Mouse (Mus musculus) heart, embryonic 13.5 days (tissue): Measurements from ENCODE around the gene Gm13287. TPM values are rescaled to one million over a fixed set of nuclear protein-coding genes. Genes with fewer than 3 reads are reported as not detected.
A peak's percentile ranks its signal among the peaks of the same experiment; 100 is the strongest.
"Not testable (repeated sequence)": the region's sequence is repeated elsewhere in the genome, so short reads cannot be mapped to it uniquely, and the experiment has no call there.

Experiments
- ATAC-seq: fragments of 200-750 bp; cut with Nextera tagmentation; 2 replicates; pipeline ENCODE4 v1.8.0; 2017; ENCODE audit warnings: moderate TSS enrichment; ENCODE audit not compliant: insufficient number of reproducible peaks, low FRiP score, low TSS enrichment; ENCODE audit errors: extremely low read depth
- H3K27ac ChIP-seq: fragments of 300-500 bp; sonication (generic); replicated peaks from 2 replicates; pipeline ENCODE4 v1.5.1; 2015; ENCODE audit warnings: moderate library complexity, mild to moderate bottlenecking, inconsistent platforms
- H3K27me3 ChIP-seq: fragments of 300-500 bp; sonication (generic); replicated peaks from 2 replicates; pipeline ENCODE4 v1.6.1; 2015; ENCODE audit warnings: mild to moderate bottlenecking, inconsistent platforms
- H3K36me3 ChIP-seq: fragments of 300-500 bp; sonication (generic); 2 replicates; pipeline ENCODE4 v1.6.1; 2015; ENCODE audit warnings: mild to moderate bottlenecking, inconsistent platforms
- H3K4me1 ChIP-seq: fragments of 300-500 bp; sonication (generic); 2 replicates; pipeline ENCODE4 v1.6.1; 2015; ENCODE audit warnings: inconsistent platforms
- H3K4me2 ChIP-seq: fragments of 300-500 bp; sonication (generic); 2 replicates; pipeline ENCODE4 v1.6.1; 2015; ENCODE audit warnings: inconsistent platforms, mild to moderate bottlenecking, moderate library complexity
- H3K4me3 ChIP-seq: fragments of 300-500 bp; sonication (generic); 2 replicates; pipeline ENCODE4 v1.5.1; 2015; ENCODE audit warnings: moderate library complexity, mild to moderate bottlenecking, inconsistent platforms
- H3K9ac ChIP-seq: fragments of 300-500 bp; sonication (generic); 2 replicates; pipeline ENCODE4 v1.6.1; 2015; ENCODE audit warnings: inconsistent platforms, mild to moderate bottlenecking, moderate library complexity
- H3K9me3 ChIP-seq: fragments of 300-500 bp; sonication (generic); 2 replicates; pipeline ENCODE4 v1.6.1; 2016; ENCODE audit warnings: inconsistent platforms
- WGBS: fragments of 180-500 bp; shearing (Covaris S2); methylation state at CpG from one replicate; pipeline ENCODE4 v1.1.7; 2015; ENCODE audit warnings: mixed read lengths; 5-methylcytosine and 5-hydroxymethylcytosine counted together
- polyA plus RNA-seq: library from polyadenylated mRNA; unstranded; fragments of >200 nt; fragmentation: Nextera tagmentation; extraction: Ambion mirVana; gene quantifications from 2 replicates; pipeline ENCODE4 v1.2.1, GENCODE M21; 2015

The Gm13287 gene
- polyA plus RNA-seq: not detected in 2 replicates

DNA sequence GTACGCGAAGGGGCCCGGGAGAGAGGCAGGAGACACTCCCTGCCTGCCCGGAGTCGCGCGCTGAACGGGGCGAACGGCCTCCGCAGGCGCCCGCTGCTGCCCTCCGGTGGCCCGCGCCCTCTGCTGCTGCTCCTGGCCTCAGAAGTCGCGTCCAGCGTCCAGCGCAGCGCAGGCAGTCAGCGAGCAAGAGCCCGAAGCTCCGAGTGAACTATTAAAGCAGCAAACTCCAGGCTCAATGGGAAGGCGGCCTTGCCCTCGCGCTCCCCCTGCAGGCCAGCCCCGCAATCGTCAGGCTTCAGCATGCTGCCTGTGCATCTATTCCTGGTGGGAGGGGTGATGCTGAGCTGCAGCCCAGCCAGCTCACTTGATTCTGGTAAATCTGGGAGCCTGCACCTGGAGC, at the start of gene Gm13287:
Gene Gm13287, plus strand, starts transcription at position 301 of the 400 bp plus-strand sequence.
- ATAC-seq: not testable (repeated sequence)
- H3K4me2 ChIP-seq: peak within 1 kb of the TSS; percentile 49
- WGBS: no CpG with 5 or more reads among the region's 29 CpGs

GRCm38 (mm10) chr4:88754818-88755340, 48.2 kb upstream of the Gm13287 start, which contains the start of gene Gm13271:
Gene Gm13271 (plus strand): TSS chr4:88754868.
- Histone ChIP-seq H3K4me1 (peaks cover 15% of the 10 kb centered on the region), H3K27ac (peak within 1 kb of the TSS; percentile 48; the same call in 1 of the 2 replicates)
- H3K4me2 ChIP-seq, H3K9me3 ChIP-seq, ATAC-seq, H3K4me3 ChIP-seq, H3K9ac ChIP-seq, H3K27me3 ChIP-seq, H3K36me3 ChIP-seq: not testable (repeated sequence)
- 56% methylated on average over 15 of the region's 15 CpGs for WGBS

More for the DNA sequence above, at the start of gene Gm13287:
- not testable (repeated sequence) for H3K4me1 ChIP-seq, H3K27ac ChIP-seq, H3K36me3 ChIP-seq, H3K9ac ChIP-seq, H3K4me3 ChIP-seq, H3K9me3 ChIP-seq
- H3K27me3 ChIP-seq: peaks cover 10% of the 10 kb centered on the region

- peak overlapping the region; percentile 89 for H3K9ac ChIP-seq
- H3K4me3 ChIP-seq: peak overlapping the region; percentile 60
- peak overlapping the region; percentile 95 for H3K27ac ChIP-seq
- peaks cover 15% of the 10 kb centered on the region for H3K4me1 ChIP-seq
- H3K27me3 ChIP-seq, H3K36me3 ChIP-seq, H3K9me3 ChIP-seq, ATAC-seq: not testable (repeated sequence)
- 9% methylated on average over 29 of the region's 31 CpGs for WGBS
- peak overlapping the region; percentile 77 for H3K4me2 ChIP-seq
Observed at GRCm38 (mm10) chr4:88756581-88757513, 46.2 kb upstream of the Gm13287 start.

DNA sequence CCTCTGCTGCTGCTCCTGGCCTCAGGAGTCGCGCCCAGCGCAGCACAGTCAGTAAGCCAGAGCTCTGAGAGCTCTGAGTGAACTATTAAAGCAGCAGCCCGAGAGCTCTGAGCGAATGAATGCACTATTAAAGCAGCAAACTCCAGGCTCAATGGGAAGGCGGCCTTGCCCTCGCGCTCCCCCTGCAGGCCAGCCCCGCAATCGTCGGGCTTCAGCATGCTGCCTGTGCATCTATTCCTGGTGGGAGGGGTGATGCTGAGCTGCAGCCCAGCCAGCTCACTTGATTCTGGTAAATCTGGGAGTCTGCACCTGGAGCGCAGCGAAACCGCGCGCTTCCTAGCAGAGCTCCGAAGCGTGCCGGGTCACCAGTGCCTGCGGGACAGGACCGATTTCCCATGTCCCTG, 45.4 kb upstream of the Gm13287 start:
- H3K9me3 ChIP-seq, H3K27me3 ChIP-seq, H3K36me3 ChIP-seq: not testable (repeated sequence)
- ATAC-seq: peak; percentile 97
- under 1% methylated on average over 21 of the region's 21 CpGs for WGBS
- Histone ChIP-seq H3K9ac (peak overlapping the region; percentile 89; the same call in 1 of the 2 replicates), H3K4me2 (peak overlapping the region; percentile 77), H3K27ac (peak overlapping the region; percentile 95), H3K4me1 (peaks cover 15% of the 10 kb centered on the region), H3K4me3 (peak overlapping the region; percentile 60)

- peaks cover 15% of the 10 kb centered on the region for H3K4me1 ChIP-seq
- not testable (repeated sequence) for H3K27me3 ChIP-seq, ATAC-seq, H3K4me2 ChIP-seq, H3K36me3 ChIP-seq, H3K9ac ChIP-seq, H3K27ac ChIP-seq, H3K4me3 ChIP-seq, H3K9me3 ChIP-seq
- 77% methylated on average over 9 of the region's 9 CpGs for WGBS
Observed at GRCm38 (mm10) chr4:88758751-88759150, 44.3 kb upstream of the Gm13287 start.

DNA sequence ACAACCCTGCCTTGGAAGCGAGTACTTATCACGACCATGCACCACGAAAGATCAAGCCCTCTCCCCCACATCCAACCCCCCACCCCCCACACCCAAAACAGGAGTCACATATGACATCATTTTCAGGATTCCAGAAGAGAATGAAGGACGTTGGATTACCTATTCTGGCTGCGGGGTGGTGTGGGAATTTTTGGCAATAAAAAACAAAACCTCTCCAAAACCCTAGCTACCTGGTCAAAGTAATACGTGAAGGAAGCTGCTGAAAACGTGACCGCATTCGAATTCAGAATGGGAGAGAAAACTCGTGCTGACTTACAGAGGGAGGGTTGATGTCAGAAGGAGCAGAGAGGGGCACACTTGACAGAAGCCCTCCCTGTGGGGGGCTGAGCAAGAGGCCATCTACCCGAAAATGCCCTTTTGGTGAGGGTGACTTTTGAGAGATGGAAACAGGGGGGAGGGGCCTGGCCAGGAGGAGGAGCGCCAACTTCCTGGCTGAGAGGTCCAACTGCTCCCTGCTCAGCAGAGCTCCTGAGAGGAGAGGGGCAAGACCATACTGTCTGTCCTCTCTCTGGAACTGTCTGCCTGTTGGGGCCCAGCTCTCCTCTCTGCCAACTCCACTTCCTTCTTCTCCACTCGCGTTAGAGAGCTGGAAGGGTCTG, 43.3 kb upstream of the Gm13287 start, which contains the start of gene Gm13283:
Gene Gm13283, plus strand, starts transcription at position 510 of the 659 bp plus-strand sequence.
- not testable (repeated sequence) for H3K36me3 ChIP-seq, ATAC-seq, H3K27me3 ChIP-seq, H3K9me3 ChIP-seq
- Histone ChIP-seq H3K9ac (peak within 1 kb of the TSS; percentile 73; the same call in 1 of the 2 replicates), H3K4me3 (peak within 1 kb of the TSS; percentile 44), H3K4me1 (peaks cover 15% of the 10 kb centered on the region), H3K4me2 (peak within 1 kb of the TSS; percentile 56), H3K27ac (peak within 1 kb of the TSS; percentile 65)
- WGBS: 20% methylated on average over 10 of the region's 14 CpGs

- Histone ChIP-seq H3K4me2 (peak overlapping the region; percentile 56), H3K4me1 (peaks cover 15% of the 10 kb centered on the region), H3K4me3 (peak overlapping the region; percentile 44), H3K27ac (peak overlapping the region; percentile 65), H3K9ac (peak overlapping the region; percentile 73; the same call in 1 of the 2 replicates)
- ATAC-seq, H3K9me3 ChIP-seq, H3K36me3 ChIP-seq, H3K27me3 ChIP-seq: not testable (repeated sequence)
- WGBS: 0% methylated on average over 25 of the region's 28 CpGs
Observed at GRCm38 (mm10) chr4:88760431-88760830, 42.6 kb upstream of the Gm13287 start.

DNA sequence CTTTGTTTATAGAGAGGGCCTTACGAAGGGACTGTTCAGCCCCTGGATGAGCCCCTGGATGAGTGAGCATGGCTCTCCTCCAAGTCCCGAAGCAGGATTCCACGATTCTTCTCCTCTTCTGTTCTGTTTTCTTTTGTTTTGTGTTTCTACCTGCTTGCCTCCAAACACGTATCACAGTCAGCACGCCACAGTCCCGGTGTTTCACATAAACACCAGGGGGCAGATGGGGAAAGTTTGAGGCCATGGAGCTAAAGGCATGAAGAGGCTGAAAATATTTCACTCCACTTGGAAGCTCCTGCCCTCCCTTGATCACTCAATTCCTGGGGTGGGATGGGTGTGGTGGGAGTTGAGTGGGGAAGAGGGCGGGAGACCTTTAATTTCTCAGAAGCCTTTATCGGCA, 41.3 kb upstream of the Gm13287 start:
- 55% methylated on average over 6 of the region's 8 CpGs for WGBS
- not testable (repeated sequence) for H3K36me3 ChIP-seq

GRCm38 (mm10) chr4:88762341-88762740, 40.7 kb upstream of the Gm13287 start:
- H3K9me3 ChIP-seq, ATAC-seq, H3K36me3 ChIP-seq, H3K27ac ChIP-seq, H3K9ac ChIP-seq, H3K27me3 ChIP-seq, H3K4me3 ChIP-seq, H3K4me1 ChIP-seq: not testable (repeated sequence)
- WGBS: 47% methylated on average over 9 of the region's 9 CpGs
- peak overlapping the region; percentile 60 for H3K4me2 ChIP-seq

More for the DNA sequence above, 41.3 kb upstream of the Gm13287 start:
- H3K9ac ChIP-seq, H3K4me3 ChIP-seq, H3K9me3 ChIP-seq, H3K27ac ChIP-seq, H3K4me2 ChIP-seq, H3K27me3 ChIP-seq, H3K4me1 ChIP-seq, ATAC-seq: not testable (repeated sequence)

- not testable (repeated sequence) for H3K36me3 ChIP-seq, H3K27me3 ChIP-seq, H3K9me3 ChIP-seq, ATAC-seq, H3K4me1 ChIP-seq
- peak overlapping the region; percentile 62 for H3K9ac ChIP-seq
- peak overlapping the region; percentile 42 for H3K4me3 ChIP-seq
- 5% methylated on average over 25 of the region's 42 CpGs for WGBS
- peak overlapping the region; percentile 56 for H3K27ac ChIP-seq
- H3K4me2 ChIP-seq: peak overlapping the region; percentile 57
Observed at GRCm38 (mm10) chr4:88763384-88764018, 39.6 kb upstream of the Gm13287 start.

DNA sequence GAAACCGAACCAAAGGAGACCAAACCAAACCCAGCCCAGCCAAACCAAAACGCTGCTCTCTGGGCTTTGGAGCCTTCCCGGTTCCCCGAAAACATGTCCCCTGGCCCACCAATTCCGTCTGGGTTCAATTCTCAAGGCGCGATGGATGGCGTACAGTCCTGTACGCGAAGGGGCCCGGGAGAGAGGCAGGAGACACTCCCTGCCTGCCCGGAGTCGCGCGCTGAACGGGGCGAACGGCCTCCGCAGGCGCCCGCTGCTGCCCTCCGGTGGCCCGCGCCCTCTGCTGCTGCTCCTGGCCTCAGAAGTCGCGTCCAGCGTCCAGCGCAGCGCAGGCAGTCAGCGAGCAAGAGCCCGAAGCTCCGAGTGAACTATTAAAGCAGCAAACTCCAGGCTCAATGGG, 29.5 kb upstream of the Gm13287 start, which contains the start of gene Gm13290:
Gene Gm13290, plus strand, starts transcription at position 301 of the 400 bp plus-strand sequence.
- no CpG with 5 or more reads among the region's 32 CpGs for WGBS
- H3K9ac ChIP-seq, H3K27ac ChIP-seq, H3K27me3 ChIP-seq, H3K36me3 ChIP-seq, ATAC-seq, H3K4me2 ChIP-seq, H3K4me3 ChIP-seq, H3K9me3 ChIP-seq, H3K4me1 ChIP-seq: not testable (repeated sequence)
